Mouse (Mus musculus) frontal cortex, postnatal 25 days (tissue): ENCODE measurements at regions not wholly inside any gene's neighbourhood (a gene's known extent, or its start where the extent isn't known, plus 50 kb on each side); places are given as distances from the start of the nearest gene placed in this dataset.

ENCODE experiments used
- DNase-seq, 2 experiments: peaks; one replicate each; pipeline ENCODE4 v3.0.0; 2022; ENCODE audit warnings: low spot score in 2 of 2

DNA sequence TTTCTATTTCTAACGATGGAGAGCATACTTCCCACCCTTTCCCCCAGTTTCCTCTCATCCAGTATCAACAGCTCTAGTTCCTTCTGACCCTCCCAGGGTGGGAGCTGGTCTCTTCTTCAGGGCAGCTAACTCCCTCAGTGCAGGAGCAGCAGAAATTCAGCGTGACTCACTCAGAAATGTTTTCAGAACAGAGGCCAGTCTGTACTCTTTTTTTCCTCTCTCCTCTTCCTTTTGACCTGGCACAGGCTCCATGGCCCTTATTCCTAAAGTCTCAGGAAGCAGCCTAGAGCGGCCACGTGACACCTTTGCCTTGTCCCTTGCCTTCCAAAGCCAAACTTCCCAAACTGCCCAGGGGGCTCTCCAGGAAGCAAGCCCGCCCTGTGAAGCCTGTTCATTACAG lies 55.4 kb downstream of the Pja1 start:
- DNase-seq: no peak

DNA sequence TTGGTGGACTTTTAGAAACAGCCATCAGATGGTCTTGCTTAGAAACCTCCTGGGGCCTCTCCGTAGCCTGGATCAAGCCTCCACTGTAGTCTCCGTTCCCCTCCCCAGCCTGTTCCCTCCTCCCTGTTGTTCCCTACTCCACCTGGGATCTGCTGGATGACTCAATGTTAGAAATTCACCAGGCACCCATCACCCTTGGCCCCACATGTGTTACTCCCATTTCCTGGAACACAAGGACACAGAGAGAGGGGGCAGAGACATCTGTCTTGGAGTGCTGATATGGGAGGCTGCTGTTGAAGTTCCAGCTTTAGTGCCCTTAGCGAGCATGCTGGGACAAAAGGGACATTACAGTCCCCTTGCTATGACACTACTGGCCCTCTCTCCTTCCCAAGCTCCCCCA lies 60.1 kb downstream of the Pja1 start:
- no peak for DNase-seq

DNA sequence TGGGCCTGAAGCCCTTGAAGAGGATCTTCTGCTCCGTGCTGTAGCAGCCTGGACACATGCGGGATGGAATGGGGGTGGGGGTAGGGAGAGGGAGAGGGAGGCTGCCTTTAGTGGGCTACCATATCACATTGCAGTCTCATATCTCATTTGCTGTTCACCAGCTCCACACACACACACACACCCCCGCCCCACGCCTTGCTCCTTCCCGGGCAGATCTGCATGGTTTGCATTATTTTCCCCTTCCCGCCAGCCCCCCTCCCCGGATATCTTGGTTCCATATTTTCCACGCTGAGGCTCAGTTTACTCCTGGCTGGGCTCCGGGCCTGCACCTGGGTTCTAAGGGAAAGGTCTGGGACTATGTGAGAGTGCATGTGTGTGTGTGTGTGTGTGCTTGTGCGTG lies 61.2 kb downstream of the Pja1 start:
- no peak for DNase-seq

DNA sequence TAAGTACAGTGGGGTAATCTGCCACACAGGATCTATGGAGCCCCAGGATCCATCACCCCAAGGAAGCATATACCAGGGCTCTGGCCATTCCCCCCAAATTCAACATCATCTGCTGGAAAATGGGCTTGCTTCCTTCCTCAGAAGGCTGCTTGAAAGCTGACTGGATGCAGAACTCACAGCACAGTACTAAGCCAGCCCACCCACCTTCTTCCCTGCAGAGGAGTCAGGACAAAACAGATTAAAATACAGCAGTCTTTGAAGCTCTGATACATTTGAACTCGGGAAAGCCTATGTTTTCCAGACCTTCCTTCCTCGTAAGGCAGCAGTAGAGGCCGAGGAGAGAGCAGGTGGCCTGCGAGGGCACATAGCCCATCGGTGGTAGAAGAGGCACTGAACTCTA lies 61.7 kb downstream of the Pja1 start:
- no peak for DNase-seq

DNA sequence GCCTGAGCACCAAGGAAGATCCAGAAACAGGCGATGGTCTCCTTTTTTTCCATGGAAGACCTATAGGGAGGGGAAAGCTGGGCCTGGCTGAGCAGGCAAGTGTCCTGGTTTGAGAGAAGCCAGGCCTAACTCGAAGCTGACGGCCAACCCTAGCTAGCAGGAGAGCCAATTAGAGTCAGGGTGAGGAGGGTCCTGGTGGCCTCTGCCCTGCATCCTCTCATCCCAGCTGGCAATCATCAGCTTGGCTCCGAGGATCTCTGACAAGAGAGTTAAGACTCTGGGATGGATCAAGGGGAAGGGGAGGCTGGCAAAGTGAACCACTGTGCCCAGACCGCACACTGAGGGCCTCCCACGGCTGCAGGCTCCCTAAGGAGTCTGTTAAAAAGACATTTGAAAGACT lies 62.3 kb downstream of the Pja1 start:
- DNase-seq: no peak

DNA sequence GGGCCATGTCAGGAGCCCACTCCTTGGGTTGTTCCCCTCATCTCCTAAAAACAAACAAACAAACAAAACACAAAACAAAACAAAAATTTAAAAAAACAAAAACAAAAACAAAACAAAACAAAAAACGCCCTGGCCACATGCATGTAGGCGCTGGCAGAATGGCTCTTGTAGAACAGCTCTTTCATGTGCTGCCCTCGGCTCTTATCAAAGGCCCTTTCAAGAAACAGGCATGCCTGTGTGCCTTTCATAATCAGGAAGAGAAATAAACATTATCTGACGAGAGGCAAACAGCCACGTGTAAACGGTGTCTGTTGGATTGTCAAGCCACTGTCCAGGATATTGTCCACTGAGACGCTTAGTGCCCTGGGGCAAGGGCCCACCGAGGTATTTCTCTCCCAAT lies 65.2 kb downstream of the Pja1 start:
- DNase-seq: no peak

DNA sequence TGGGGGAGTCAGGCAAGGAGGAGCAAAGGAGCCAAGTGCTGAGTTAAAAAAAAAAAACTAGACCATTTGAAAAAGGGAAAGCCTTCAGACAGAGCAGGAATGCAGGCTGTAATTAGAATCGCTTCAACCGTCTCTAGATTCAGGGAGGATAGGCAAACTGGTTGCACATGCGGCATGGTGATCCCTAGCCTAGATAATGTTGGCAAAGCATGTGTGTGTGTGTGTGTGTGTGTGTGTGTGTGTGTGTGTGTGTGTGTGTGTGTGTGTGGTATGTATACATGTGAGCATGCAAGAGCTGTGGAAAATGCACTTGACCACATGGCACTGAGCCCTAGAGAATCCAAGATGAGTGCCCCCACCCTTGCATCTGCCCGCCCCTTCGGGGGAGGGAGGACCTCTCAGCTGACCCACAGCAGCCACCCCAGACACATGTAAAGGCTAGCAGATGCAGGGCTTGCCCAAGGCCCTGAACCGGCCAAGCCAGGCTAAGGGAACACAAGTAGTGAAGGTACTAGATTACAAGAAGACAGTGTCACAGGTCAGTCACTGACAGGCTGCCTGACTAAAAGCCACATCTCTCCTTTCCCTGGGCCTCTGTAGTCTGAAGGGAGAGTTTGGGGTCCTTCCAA lies 67.4 kb downstream of the Pja1 start:
- DNase-seq: no peak

DNA sequence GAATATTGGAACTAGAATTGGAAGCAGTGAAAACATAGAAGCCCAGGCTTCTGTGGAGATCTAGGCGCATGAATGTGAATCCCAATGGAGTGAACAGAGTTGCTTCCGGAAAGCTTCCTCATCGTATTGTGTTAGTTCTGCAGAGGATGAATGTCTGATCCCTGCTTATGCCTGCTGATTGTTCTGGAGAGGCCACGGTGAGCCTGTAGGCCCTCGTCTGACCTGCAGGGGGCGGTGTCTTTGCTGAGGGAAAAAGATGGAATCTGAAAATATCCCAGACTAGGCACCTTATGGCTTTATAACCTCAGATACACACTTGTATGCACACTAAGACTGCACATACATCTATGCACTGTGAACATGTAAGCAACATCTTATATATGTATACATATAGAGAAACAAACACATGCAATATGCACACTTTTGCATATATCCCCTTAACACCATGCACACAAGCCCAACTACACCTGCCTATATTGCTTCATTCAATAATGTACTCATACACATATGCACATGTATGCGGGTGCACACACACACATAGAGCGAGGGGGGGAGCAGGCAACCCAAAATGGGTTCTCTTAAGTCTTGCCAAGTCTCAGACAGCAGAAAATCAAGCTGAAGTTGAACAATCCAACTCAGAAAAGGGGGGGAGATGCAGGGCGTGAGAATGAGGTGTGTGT lies 68.1 kb downstream of the Pja1 start:
- DNase-seq: no peak

DNA sequence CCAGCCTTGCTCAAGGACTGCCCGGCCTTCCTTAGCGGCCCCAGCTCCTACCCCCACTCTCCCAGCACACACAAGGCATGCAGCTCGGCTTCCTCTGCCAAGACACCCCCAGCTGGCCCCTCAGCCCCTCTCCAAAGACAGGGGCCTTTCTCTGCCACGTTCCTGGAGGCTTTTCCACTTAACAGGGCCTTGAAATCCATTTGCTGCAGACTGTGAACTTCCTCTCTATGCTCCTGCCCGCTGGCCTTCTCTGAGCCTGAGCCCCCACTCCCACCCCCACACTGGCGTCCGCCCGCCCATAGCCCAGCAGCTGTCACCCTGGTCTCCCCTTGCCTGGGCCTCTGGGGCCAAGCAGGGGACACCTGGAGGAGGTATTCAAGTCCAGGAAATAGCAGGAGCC lies 73.7 kb downstream of the Pja1 start:
- DNase-seq: no peak

DNA sequence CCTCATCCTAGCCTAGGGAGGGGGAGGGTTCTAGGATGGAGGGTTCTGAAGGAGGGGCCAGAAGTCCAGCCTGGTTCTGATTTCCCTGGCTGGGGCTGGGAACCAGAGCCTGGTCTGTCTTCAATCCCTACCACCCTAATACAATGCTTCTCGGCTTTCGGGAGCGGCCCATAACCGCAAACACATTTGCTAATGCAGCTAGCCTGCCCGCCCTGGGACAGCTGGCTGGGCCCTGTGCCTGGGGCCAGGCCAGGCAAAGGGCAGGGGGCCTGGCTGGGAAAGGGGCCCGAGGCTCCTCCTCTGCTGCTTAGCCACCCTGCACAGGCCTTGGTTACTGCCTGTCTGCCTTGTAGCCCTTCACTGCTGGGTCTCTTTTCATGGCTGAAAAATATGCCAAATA lies 74.9 kb downstream of the Pja1 start:
- DNase-seq: no peak

DNA sequence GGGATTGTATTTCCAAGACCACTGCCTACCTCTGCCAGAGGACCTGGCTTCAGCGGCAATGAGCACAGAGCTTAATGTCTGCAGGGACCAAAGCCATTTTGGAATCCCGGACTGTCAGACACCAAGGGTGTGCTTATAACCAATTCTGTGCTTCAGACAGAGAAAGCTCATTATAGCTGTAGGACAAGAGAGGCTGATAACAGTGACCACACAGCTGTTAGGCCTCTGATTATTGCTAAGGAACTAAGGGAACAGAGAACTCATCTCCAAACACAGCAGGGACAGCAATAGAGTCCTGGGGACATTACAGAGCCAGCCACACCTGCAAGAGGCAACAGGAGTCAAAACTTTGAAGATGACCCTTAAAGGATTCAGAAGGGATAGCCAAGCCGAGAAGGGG lies 76.0 kb downstream of the Pja1 start:
- DNase-seq: no peak

DNA sequence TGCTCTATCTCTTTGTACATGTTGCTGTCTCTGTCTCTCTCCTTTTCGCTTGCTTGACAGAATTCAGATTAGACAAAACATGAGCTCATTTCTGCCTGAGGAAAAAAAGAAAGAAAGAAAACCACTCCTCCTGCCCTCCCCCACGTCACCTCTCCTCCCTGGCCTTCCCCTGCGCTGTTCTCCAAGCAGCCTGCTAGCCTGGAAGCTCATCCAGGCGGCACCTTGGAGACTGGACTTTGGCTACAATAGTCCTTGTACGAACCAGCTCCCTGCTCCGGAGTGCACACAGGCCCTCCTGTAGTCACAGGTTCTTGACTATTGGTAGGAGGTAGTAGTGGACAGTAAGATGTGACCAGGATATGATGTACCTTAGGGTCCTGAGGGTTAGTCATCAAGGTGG lies 79.4 kb downstream of the Pja1 start:
- no peak for DNase-seq

DNA sequence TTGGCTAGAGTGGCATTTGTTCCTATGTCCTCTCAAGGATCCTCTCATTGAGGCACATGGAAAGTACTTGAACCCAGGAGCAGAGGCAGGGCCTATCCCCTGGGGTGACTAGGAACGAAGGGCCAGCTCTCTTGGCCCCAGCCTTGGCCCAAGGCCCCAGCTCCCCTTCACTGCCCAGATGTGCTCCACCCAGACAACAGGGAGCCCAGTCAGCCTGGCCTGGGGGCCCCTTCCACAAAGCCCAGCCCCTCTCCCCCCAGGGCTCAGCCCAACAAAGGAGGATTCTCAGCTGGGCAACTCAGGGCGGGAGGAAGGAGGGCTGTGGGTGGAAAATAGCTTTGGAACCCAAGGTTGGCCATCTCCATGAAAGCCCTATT lies 80.6 kb downstream of the Pja1 start:
- no peak for DNase-seq

DNA sequence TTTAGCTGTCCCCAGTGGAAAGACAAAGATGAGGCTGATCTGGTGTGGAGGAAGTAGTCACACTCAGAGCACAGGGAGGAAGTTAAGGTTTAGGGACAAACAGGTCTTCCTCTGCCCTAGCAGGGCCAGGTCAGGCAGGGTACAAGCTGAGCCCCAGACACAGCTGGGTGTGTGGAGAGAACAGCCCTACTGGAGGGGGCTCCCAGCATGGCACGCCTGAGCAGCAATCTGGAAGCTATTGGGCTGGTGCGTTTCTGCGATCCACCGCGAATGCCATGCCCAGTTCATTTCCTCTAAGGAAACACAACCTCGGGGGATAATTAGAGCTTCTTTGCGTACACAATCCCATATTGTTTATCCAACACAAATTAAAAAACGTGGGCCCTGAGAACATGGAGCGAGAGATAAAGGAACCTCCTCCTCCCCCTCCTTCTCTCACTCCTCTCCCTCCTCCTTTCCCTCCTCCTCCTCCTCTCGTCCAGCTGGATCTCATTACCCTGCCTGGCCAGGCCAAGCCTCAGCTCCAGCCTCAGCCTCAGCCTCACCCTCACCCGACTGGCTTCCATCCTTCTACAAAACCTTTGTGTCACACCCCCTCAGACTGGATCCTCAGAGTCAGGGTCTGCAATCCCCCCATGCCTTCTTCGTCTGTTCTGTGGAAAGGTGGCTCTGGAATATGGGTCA lies 81.2 kb downstream of the Pja1 start:
- no peak for DNase-seq

DNA sequence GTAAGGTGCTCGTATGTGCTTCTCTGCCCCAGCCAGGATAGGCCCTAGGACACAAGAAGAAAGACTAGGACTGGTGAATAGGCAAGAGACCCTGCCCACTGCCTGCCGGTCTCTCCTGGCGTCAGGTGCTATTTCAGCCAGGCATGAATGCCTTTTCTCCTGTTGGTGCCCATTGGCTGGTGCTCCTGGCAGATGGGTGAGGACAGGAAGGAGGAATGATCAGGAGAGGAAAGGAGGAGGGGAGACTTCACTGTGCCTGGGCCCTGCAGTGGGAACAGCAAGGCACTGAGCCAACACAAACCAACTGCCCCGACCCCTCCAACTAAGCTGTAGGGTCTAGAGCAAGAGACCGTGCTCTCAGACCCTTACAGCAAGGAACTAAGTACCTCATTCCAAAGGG lies 100.4 kb downstream of the Pja1 start:
- DNase-seq: no peak

DNA sequence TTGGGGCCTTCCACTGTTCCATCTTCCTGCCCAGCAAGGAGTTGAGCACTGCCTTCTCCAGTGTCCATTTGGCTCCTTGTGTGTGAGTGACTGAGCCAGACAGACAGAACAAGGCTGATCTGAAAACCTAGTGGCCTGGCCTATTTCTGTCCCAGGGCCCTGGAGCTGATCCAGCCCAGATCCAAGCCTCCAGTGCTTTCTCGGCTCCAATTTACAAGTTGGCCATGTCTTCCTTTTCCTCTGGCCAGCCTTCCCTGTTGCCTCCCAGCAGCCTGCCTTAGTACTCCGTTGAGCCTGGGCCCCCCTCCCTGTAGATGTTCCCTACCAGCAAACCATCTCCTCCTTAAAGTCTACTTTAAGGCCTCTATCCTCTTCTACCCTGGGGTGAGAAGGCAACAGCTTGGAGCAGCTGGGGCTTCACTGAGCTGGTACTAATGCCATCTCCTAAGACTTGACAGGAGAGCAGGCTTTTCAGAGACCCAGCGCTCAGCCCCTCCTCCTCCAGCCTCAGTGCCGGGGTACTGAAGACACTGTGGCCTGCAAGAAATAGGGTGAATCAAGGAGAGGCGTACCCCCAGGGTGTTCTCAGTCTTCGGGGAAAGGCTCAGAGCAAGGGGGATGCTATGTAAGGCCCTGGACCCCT lies 101.7 kb downstream of the Pja1 start:
- no peak for DNase-seq

DNA sequence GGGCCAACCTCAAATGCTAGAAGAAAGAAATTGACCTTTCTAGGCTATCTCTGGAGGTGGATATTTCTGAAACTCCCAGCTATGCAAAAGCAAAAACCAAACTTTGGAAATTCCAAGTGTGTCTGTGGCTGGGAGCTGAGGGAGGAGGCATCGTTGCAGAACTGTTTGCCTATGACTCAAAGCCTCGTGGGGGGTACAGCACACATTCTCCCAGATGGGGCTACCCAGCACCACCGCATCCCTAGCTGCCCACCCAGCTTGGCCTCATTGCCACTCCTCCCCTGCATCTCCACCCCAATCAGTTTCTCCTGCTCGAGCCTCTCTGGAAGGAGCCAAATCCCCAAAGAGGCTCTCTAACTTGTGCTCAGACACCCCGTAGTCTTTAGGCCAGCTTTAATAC lies 107.0 kb downstream of the Pja1 start:
- no peak for DNase-seq

DNA sequence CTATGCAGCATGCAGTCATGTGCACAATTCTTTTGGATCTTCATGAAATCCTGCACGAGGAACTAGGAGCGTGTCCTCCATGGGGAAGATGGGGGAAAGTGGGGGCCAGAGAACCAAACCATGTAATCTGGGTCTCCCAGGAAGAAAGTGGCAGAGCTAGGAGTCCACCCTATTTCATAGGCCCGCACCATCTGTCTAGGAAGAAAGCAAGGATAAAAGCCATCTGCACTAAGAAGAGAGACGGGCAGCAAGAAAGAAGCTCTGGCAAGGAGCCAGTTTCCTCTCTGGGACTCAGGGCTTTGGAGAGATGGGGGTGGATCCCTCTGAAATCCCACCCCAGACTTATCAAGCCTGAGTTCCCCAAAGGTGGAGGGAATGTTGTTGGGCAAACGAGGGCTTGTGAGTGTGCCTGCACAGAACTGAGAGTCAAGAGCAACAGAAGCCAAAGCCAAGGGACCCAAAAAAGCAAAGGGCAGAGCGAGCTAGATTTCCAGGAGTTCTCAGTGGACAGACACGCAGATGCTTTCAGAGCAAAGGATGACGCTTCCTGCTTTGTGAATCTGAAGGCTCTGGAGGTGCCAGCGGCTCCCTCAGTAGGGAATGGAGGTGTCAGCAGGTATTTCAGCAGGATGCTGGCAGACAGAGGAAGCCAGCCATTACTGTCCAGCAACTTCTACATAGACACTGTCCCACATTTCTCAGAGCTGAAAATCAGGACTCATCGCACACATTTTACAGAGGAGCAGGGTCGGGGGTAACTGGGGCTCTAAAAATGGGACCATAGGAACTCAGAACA lies 110.8 kb downstream of the Pja1 start:
- DNase-seq: no peak

DNA sequence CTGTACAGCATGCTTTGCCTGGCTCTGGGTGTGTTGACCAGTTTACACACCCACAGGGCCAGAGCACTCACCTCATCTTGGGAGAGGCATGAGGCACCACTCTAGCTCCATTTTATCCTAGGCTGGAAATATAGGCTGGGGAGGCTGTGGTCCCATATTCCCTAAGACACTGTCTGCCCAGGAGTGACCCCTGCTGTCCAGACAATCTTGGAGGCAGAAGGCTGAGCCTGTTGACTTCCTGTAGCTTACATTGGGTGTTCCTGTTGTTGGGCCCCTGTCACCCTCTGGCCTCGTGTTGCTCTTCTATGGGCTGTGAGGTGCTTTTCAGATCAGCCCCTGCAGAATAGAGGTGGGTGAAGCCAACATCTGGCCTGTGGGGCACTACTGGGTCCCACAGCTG lies 112.3 kb downstream of the Pja1 start:
- DNase-seq: no peak

DNA sequence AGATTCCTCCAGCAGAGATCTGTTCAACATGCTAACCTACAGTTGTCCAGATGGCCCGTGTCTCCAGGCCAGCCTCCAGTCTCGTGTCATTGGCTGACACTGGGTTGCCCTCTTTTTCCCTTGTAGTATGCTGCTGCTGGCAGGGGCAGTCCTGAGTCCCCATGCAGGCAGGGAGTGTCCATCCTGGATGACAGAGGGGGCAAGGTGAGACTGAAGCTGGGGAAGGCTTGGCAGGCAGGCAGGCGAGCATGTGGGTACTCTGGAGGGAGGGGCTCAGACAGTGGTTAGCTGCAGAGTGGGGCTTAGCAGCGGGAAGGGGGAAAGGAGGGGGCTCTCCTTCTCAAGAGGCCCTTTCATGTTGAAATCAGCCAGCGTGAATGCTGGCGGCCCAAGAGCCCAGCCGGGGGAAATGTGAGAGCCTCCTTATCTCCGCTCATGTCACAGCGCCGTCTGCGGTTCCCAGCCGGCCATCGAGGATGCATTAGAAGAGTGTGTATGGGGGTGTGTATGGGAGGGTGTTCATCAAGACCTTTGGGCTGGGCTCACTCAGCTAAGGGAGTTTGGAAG lies 112.9 kb downstream of the Pja1 start:
- DNase-seq: no peak

DNA sequence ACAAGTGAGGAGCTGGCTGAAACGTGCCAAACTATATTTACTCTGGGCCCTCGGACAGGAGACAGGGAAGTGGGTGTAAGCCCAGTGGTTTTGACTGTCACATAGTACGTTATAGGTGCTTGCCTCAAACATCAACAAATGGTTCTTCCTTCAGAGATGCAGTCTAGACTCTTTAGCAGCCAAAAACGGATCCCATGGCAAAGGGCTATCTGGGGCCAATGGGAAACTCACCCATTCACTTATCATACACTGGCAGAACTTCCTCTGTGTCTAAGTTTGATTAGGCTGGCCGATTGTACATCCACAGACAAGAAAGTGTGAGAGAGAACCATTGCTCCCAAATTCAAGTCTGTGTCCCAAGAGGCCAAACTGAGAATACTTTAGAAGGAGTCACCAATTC lies 115.9 kb downstream of the Pja1 start:
- no peak for DNase-seq

DNA sequence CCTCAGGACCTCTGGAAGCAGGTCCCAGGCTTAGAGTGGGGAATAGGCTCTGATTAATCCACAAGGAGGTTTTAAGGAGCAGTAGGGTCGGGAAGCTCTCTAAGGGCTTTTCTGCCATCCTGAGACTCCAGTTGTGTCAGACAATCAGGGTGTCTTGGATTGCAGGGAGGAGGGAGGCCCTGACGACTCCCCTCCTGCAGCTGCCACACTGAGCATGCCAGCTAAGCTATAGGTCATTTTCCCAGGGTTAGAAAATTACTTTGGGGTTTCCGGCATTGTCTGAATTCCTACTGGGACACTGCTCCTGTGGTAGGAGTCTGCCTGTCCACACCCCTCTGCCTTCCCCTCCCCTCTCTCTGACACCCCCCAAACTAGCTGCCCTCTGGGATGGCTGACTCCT lies 120.8 kb downstream of the Pja1 start:
- no peak for DNase-seq
